Mouse (Mus musculus): ENCODE results near the gene Nacc1. TPM values are rescaled to one million over a fixed set of nuclear protein-coding genes. Genes with fewer than 3 reads are reported as not detected.
"Not testable (repeated sequence)": the region's sequence is repeated elsewhere in the genome, so short reads cannot be mapped to it uniquely, and the experiment has no call there.

Nacc1 gene
- total RNA-seq, 1 experiment from 2014 or later: 68.3 TPM

DNA sequence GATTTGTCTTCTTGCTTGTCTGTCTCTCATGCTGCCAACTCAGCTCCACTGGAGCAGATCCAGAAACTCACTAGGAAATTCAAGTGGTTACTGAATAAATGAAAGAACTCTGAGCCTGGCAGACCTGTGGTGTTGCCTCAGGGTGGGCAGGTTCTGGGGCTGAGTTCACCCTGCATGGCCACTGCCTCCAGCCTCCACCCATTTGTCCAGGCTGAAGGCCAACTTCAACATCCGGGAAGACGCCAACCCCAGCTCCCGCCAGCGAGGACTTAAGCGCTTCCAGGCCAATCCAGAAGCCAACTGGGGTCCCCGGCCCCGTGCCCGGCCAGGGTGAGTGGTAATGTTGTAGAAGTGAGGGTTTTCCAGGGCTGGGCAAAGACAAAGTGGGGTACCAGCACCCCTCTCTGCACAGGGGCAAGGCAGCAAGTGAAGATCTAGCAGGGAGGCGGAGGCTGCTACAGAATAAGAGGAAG is 11.3 kb upstream of the Nacc1 start:
- DNase-seq: peak; percentile 76

DNA sequence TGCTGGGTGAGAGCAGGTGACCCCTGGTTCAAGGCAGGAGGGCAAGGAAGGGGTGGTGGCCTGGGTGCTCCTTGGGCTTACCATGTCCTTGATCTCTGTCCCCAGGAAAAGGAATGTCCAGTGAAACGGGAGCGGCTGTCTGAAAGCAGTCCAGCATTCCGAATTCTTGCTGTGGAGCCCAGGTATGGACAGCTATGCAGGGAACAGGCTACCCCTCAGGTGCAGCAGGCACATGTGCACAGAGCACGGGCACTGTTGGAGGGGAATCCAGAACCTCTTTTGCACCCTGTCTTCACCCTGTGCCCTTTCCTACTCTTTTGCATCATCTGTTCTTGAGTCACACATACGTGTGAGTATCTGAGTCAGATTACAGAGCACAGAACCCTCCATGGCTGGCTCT is 10.6 kb upstream of the Nacc1 start:
- no peak for DNase-seq

DNA sequence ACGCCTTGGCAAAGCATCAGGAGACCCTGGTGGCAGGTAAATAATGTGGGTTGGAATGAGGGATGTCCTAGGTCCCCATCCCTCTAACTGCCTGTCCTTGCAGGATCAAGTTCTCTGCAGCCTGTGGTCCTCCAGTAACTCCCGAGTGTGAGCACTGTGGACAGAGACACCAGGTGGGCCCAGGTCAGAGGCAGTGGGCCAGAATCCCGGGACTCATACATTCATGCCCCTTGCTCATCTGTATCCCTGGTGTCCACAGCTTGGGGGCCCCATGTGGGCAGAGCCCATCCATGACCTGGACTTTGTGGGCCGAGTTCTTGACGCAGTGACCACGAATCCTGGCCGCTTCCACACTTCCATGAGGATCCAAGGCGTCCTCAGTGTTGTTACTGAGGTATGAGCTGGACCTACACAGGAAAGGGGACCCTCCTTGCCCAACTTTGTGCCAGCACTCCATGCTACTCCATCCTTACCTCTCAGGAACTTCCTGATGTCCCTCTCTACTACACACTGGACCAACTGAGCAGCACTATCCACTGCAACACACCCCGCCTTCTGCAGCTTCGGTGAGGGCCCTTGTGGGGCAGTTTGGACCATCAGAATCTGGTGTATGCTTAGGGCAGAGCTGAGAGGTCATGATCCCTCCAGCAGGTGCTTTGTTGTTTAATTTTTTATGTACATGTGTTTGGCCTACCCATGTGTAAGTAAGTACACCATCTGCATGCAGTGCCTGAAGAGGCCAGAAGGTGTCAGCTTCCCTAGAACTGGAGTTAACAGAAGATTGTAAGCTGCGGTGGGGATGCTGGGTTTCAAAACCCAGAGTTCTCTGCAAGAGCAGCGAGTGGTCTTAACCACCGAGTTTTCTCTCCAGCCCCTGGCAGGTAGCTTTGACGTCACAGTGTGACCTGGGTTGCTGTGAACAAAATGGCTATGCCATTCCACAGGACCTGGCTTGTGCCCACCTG is 9.8 kb upstream of the Nacc1 start:
- peak; percentile 62 for DNase-seq

DNA sequence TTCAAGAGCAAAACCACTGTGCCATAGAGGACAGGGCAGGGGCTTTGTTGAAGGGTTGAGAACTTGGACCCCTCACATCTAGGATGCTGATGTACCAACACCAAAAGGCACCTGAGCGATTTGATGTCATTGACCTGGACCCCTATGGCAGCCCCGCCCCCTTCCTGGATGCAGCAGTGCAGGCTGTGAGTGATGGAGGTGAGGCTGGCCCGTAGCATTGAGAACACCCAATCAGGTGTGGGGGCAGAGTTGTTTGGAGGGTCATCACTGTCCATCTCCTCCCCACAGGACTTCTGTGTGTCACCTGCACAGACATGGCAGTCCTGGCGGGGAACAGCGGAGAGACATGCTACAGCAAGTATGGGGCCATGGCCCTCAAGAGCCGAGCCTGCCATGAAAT is 7.5 kb upstream of the Nacc1 start:
- no peak for DNase-seq

DNA sequence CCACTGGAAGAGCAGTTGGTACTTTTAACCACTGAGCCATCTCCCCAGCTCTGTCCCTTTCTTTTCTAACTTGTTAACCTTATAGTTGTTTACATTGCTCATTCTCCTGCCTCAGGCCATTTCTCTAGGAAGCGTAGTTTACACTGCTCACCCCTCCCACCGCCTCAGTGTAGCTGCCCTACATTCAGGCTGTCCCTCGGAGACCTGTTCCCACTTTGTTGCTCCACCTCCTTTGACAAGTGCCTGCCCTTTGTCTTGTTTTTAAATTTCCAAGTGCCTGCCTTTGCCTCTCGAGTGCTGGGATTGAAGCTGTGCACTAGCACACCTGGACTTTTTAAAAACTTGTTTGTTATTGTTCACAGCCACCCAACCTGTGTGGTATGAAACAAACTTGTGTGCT is 5.7 kb upstream of the Nacc1 start:
- DNase-seq: no peak

DNA sequence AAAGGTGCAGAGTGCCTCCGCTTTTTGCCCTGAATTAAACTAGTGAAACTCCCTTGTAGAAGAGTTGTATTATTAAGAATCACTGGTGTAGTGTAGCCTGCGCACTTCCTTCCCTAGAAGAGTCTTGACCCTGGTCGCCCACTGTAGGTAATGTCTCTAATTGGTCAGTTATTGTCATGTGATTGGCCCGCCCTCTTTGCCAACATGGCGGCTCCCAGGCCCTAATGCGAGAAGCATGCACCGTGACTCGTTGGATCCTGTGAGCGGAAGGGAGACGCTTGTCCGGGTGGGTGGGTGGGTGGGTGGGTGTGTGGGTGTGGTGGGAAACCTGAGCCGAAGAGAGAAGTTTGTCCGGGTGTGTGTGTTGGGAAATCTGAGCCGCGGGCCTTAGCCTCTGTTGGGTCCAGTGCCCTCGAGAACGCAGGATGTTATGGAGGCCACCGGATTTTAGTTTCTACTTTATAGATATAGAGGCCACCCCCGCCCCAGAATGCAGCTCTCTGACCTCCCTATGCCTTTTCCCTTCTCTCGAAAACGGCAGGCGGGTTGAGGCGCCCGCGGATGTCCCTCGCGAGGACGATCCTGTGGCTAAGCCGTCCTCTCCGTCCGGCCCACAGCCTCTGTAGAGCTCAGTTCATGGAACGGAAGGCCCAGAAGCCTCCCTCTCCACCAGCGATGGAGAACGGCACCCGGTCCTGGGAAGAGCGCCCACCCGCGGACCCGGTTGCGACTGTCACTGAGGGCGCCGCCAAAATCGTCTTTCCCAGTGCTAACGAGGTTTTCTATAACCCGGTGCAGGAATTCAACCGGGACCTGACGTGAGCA is 1.6 kb upstream of the Nacc1 start:
- DNase-seq: peak; percentile 93

DNA sequence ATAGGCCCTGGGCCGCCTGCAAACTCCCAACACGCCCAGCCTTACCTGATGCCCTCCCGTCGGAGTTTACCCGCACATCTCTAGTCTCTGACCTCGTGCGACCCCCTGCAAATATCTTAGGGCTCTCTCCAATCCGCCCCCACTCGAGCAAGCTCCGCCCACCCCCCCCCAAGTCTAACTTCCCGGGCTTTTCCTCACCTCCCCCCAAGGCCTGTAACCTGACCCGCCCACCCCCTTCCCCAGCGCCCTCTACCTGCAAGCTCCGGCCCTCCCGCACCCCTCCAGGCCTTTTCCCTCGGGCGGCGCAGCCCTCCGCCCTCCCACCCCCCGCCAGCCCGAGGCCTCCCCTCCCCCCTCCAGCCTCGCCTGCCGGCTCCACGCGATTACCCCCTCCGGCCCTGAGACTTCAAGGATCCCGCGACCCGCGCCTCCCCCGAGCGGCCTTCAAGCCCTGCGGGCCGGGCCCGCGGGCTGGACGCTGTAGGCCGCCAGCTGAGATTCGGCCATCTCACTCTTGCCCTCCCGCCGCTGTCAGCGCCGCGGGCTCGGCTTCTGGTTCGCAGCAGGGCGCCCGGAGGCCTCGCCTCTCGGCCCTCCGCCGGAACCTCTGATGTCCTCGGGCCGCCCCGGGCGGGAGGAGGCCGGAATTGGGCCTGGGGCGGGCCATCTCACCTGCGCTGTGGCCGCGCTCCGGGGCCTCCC is 508 bp downstream of the Nacc1 start:
- DNase-seq: peak; percentile 77

DNA sequence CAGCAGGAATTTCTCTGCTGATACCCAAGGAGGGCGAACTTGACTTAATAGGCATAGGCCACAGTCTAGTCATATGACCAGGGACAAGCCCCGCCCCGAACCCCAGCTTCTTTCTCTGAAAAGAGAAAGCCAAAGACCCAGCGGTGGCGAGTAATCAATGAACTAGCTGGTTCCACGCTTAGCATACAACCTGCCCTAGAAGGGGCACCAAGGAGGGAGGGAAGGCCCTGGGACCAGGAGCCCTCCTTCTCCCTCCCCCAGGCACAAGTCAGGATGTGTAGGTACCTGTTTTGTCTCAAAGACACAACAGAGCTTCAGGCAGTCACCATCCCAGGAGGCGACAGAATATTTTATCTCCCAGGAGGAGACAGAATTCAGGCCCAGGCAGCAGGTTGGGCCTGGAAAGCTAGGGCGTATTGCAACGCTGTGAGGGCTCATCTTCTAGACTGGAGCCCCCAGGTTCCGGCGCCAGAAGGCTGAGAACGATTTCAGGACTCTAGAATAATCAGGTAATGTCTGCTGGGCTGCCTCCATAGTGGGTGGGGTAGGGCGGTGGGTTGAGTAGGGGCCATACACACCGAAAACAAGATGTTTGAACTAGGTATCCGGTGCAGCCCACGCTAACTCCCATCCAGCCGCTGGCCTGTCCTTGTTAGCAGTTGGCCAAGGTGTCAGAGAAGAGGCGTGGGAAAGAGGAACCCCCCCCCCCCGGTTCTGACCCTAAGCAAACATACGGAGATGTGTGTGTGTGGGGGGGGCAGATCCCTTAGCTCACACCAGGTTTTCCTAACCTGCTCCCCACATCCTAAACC is 1.3 kb downstream of the Nacc1 start, which contains the start of gene Trmt1:
Trmt1 (plus strand) TSS at position 117 of the 812 bp plus-strand sequence.
- peak; percentile 61 for DNase-seq

DNA sequence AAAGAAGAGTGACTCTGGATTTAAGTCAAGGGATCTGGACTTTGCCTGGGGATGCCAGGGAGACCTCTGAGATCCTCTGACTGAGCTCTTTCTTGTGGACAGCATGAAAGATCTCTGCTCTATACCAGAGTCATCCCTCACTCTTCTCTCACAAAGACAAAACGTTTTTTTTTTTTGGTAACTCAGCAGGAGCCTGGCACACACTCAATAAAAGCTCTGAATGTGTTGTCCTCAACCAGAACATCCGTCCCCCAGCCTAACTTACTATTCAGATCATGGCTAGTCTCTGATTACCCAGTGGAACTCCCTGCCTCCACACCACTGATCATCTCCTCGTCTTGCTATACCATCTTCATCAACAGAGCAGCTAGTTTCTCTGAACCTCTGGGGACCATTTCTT is 3.1 kb downstream of the Nacc1 start:
- DNase-seq: no peak

DNA sequence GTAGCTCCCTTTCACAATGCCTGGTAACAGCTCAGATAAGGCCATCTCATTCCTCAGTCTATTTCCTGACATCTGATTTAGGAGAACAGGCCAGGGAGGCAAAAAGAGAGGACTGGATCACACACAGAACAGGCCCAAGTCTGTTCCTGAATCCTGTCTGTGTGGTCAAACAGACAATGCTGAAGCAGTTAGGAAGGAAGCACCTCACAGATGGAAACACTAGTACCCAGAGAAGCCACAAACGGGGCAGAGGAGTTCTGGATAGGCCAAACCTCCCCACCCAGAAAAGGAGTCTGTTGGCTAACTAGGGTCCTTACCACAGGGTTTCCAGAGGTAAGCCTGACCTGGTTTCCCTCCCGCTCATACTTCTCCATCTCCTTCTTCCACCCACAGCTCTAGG is 5.4 kb downstream of the Nacc1 start:
- DNase-seq: no peak

DNA sequence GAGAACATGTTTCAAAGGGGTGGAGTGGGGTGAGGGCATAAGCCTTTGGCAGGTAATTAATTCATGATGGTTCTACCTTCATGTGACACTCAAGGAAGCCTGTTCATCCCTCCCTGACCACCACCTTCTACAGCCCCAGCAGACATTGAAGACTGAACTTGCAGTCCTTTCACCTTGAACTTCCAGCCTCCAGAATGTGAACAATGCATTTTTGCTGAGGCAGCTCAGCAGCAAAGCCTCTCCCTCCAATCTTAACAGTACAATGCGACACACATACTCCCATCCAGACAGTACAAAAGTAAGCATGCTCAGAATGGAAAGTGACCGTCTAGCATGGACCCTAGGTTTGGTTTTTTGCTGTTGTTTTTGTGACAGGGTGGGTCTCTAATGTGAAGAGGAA is 6.2 kb downstream of the Nacc1 start:
- DNase-seq: no peak

DNA sequence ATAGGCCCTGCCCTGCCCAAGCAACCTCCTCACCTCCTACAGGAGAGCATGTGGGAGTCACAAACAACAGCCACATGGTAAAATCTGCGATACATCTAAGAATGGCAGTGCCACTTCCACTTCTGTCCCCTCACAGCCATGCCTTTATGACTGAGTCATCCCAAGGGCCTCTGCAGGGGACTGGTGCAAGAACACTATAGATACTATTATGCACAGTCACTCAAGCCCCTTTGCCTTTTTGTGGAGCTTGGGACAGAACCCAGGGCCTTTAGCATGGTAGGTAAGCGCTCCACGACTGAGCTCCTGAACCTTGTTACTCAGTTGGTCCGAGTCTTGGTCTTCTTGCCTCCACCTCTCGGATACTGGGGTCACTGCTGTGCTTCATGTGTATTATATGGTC is 10.4 kb downstream of the Nacc1 start:
- DNase-seq: no peak

DNA sequence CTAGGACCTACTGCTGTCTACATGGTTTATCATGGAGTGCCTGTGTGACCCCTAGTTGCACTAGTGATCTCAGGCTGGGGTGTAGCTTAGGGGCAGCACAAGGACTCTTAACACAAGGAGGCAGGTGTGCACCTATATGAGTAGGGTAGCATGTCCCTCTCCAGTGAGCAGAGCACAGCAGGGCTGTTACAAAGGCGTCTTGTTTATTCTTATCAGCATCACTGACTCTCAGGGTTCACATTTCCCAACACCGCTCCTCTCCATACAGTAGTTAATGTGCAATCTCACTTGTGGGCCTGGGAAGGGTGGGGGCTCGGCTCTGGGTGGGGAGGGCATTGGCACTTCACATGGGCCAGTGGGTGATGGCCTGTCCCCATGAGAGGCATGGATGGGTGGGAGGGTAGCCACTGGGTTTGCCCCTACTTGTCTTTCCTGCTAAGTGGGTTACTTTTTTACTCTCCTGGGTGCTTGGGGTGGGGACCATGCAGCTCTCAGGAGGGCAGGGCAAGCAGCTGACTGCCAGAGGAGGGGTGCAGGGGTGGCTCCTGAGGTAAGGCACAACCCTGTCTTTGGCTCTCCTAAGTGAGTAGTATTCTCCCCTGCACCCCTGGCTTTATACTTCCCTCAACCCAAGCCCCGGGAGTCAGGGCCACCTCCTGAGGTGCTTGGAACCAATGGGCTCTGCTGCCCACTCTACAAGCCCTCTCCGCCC is 17.2 kb downstream of the Nacc1 start:
- not testable (repeated sequence) for DNase-seq

DNA sequence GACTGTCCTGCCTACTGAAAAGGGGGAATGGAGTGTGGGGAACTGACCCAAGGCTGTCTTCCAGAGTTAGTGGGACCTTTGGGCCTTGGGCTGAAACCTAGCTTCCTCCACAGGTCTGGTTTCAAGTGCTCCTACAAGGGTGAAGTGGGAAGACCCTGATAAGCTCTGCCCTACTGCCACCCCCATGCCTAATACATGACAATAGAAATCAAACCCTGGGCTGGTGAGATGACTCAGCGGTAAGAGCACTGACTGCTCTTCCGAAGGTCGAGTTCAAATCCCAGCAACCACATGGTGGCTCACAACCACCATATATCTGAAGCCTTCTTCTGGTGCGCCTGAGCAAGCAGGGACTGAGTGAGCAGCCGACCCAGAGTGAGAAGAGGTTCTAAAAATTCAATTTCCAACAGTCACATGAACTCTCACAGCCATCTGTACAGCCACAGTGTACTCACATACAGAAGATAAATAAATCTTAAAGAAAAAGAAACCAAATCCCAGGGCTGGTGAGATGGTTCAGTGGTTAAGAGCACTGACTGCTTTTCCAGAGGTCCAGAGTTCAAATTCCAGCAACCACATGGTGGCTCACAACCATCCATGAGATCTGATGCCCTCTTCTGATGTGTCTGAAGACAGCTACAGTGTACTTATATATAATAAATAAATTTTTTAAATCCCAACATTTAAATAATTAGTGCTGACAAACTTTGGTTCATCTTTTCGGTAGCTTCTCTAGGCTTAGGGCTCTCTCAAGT is 18.8 kb downstream of the Nacc1 start:
- no peak for DNase-seq

DNA sequence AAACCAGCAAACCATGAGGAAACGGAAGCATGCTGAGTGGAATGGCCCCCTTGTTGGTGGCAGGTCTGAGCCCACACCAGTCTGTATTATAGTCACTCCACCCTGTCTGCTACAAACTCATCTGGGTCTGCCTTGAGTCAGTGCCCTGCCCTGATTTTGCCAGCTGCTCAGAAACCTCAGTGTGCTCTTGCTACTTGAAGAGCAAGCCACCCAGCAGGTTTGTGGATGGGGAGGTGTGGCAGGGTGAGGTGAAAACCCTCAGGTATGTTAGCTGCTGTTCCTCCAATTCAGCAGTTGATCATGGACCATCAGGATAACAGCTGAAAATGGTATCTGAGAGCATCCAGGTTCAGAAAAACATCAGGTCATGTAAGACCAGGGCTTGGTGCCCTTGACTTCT is 19.6 kb downstream of the Nacc1 start:
- DNase-seq: no peak

DNA sequence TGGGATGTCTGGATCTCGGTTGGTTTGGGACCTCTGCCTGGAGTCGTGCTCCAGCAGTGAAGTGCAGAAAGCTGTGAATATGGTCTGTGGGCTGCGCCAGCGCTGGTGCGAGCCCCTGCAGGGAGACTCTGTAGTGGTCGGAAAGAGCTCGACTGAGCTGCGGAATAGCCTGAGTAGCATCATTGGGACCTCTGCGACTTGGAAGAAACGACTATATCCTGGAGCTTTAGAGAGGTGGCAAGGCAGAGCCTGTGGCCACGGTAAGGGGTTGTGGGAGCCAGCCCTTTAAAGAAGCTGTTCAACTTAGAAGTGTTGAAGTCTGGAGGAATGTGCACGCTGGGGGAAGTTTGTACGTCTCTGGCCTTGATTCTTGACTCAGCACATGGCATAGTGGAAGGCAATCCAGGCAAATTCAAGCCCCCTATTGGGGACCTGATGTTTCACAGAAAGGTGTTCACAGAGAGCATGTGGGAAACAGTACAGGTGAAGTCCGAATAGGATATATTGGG is 22.2 kb downstream of the Nacc1 start:
- DNase-seq: no peak

DNA sequence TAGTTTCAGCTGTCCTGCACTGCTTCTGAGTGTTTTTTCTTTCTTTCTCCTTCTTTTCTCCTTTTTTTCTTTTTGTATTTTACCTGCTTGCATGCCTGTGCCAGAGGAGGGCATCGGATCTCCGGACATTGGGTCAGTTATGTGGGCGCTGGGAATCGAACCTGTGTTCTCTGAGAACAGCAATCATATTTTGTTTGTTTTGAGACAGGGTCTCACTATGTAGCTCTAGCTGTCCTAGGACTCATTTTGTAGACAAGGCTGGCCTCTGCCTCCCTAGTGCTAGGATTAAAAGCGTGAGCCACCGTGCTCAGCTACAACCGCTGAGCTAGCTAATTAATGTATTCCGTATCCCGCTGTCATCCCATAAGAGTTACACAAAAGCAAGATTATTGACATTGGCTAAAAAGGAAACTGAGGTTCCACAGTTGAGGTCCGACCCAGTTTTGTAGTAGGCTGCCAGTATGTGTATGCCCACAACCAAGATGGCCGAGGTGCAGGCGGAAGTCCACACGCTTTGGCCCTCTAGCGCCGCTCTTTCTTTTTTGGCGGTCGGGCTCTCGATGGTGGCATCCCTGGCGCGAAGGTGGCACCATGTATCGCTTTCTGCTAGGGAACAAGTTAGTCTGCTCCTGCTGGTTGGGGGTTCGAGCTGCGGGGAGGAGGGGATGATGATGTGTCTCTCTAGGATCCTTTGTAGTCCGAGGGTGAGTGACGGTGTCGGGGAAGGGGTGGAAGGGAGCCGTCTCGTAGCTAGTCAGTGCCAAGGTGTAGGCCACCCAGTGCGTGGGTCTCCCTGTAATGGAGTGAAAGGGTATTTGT is 22.9 kb downstream of the Nacc1 start:
- DNase-seq: peak; percentile 89

DNA sequence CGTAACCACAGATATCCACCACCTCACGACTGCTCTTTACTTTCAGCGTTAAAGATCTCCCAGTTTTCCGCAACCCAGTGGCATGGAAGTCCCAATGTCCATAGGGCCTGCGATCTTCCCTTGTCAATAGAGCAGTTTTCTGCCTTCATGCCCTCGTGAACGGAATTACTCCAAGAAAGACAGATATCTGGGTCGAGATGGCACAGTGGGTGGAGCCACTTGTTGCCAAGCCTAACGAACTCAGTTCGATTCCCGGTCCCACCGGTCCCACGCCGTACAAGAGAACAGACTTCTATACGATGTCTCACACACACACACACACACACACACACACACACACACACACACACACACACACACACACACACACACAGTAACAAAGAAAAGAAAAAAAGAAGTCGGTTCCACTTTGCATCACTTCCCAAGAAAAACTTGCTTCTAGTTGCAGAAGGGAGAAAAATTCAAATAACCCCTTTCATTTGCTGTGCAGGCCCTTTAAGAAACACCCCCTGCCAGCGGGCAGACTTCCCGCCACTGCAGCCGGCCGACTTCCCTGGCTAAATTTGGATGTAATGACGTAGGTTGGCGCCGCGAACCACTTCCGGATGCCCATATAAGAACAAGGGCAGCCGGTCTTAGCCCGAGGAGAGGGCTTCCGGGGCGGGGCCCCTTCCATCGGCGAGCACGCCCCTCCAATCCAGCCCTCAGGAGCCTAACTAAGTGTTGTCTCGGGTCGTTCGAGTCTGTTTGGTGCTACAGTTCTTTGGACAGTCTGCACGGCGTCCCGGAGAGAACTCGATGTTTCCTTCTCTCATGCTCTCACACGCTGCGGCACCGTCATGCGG is 24.0 kb downstream of the Nacc1 start:
- DNase-seq: peak; percentile 98

Measured in adrenal gland, postnatal 14 days (tissue).